Mouse (Mus musculus): ENCODE data around the gene R3hdm4. TPM values are rescaled to one million over a fixed set of nuclear protein-coding genes. Genes with fewer than 3 reads are reported as not detected.
"Not testable (repeated sequence)": the region's sequence is repeated elsewhere in the genome, so short reads cannot be mapped to it uniquely, and the experiment has no call there.

R3hdm4 gene
- polyA plus RNA-seq, 1 experiment from 2014 or later = 152 TPM

DNA sequence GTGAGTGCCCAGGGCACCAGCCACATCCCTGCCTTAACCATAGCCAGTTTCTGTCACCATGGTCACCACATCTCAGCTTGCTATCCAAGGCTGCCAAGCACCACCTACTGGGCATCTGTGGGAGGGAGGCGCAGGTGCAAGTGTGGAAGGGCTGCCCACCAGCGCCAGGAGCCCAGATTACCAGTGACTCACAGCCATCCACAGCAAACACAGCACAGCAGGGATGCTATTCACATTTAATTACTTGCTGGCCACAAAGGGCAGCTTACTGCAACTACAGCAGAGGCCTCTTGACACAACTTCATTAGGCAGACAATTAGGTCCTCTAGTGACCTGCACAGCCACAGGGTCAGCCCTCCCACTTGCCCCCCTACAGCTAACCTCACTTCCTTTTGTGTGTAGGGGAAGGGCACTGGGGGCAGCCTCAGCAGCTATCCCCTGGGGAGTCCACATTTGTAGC is 20.0 kb downstream of the R3hdm4 start:
- WGBS = 15% methylated on average over 2 of the region's 2 CpGs
- peaks cover 90% of the 10 kb centered on the region for H3K36me3 ChIP-seq

DNA sequence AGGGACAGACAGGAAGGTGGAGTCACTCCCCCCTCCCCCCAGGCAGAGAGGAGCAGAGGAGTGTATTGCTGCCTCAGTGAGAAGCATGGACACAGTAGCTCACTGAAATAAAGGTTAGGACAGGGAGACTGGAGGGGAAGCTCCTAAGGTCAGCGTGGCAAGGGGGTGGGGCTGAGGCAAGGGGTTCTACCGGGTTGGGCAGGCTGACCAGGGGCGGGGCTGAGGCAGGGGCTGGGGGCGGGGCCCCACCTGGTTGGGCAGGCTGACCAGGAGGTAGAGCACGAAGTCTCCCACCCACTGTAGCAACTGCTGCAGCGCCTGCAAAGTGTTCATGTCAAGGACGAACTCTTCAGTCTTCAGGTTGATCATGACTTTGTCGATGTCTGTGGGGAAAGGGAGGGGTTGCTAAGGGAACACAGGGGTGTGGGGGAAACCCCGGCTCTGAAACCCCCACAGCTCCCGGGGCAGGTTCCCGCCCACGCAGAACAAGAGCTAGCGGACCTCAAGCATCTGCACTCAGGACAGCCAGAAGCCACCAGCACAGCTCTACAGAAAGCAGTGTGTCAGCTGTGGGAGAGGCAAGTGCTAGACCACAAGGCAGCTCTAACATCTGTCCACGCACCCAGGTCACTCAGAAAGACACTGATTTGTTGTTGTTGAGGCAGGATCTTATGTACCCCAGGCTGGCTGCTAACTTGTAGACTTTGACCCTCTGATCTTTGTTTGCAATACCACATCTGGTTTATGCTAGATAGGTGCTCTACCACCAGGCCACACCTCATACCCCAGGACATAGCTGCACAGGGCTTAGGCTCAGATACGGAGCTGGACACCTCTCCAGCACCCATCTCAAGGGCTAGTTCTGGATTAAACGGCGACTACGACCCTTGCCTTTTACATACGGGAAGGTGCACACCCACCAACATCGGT is 23.4 kb downstream of the R3hdm4 start:
- no peaks in the 10 kb centered on the region for H3K9me3 ChIP-seq
- H3K4me3 ChIP-seq = peak overlapping the region; percentile 1; the same call in 1 of the 2 replicates
- H3K36me3 ChIP-seq = peaks cover 76% of the 10 kb centered on the region
- H3K27me3 ChIP-seq (ENCODE audit: insufficient read depth, poor library complexity, severe bottlenecking) = peaks cover 76% of the 10 kb centered on the region
- DNase-seq (ENCODE audit: low spot score) = no peak
- 52% methylated on average over 20 of the region's 20 CpGs for WGBS
- no peak overlapping the region for H3K27ac ChIP-seq
- peaks cover 42% of the 10 kb centered on the region for H3K4me1 ChIP-seq (replicated peaks)

More for the DNA sequence above, 20.0 kb downstream of the R3hdm4 start:
- Histone ChIP-seq H3K4me3 (no peak overlapping the region), H3K4me1 (replicated peaks) (peaks cover 38% of the 10 kb centered on the region), H3K27me3 (ENCODE audit: insufficient read depth, poor library complexity, severe bottlenecking) (peaks cover 76% of the 10 kb centered on the region), H3K9me3 (peaks cover 4% of the 10 kb centered on the region; the same call in 1 of the 2 replicates), H3K27ac (peak overlapping the region; percentile 12; the same call in 1 of the 2 replicates)
- peak; percentile 40 for DNase-seq (ENCODE audit: low spot score)

DNA sequence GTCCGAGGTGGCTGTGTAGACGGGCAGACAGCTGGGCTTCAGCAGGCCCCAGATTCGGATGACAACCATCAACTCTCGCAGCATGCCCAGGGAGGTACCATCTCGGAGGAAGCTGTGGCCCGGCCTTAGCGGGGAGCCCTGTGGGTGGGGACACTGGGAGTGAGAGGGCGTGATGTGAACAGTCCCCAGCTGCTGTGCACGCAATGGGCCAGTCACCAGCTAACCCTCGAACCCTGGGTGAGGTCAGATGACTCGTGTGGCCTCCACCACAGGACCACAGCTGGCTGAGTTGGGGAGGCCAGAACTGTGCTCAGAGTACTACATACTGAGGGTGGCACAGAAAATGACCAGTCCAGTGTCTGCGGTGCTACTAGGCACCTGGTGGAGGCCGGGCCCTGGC is 24.2 kb downstream of the R3hdm4 start:
- Histone ChIP-seq H3K27ac (no peak overlapping the region), H3K9me3 (no peaks in the 10 kb centered on the region), H3K4me1 (replicated peaks) (peaks cover 41% of the 10 kb centered on the region), H3K4me3 (no peak overlapping the region), H3K27me3 (ENCODE audit: insufficient read depth, poor library complexity, severe bottlenecking) (peaks cover 74% of the 10 kb centered on the region), H3K36me3 (peaks cover 68% of the 10 kb centered on the region)
- 87% methylated on average over 13 of the region's 13 CpGs for WGBS
- no peak for DNase-seq (ENCODE audit: low spot score)

DNA sequence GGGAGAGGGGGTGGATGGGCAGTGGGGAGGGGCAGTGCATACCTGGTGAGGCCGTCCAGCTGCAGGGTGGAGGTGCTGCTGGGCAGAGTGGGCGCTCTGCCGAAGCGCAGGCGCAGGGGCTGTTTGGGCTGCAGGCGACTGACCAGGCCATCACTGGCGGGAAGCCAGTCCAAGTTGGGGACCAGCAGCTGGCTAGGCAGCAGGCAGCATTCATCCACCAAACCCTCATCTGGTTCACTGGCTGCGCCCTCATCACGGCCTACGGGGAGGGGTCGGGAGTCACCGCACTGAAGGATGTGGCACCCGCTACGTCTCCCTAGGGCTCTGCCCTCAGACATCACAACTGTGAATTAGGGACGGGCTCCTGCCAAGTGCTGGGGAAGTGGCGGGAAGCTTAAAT is 24.7 kb downstream of the R3hdm4 start:
- WGBS = 95% methylated on average over 16 of the region's 16 CpGs
- Histone ChIP-seq H3K36me3 (peaks cover 64% of the 10 kb centered on the region), H3K27me3 (ENCODE audit: insufficient read depth, poor library complexity, severe bottlenecking) (peaks cover 79% of the 10 kb centered on the region)

DNA sequence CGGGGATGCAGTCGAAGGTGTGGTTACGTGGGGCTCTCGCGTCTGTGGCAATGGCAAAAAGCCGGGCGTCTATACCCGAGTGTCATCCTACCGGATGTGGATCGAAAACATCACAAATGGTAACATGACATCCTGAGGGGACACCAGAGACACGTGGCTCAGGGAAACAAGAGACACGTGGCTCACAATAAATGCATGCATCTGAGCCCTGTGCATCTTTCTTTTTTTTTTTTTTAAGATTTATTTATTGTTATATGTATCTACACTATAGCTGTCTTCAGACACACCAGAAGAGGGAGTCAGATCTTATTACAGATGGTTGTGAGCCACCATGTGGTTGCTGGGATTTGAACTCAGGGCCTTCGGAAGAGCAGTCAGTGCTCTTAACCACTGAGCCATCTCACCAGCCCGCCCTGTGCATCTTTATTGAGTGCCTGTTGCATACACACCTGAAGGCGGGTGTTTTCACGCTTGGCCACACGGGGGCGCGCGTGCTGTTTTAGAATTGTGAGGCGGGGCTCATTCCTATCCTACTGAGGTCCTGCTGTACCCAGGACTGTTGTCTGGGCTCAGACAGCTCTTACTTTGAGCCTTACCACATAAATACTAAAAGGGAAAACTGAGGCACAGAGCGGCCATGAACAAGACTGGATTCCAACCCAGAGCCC is 28.4 kb downstream of the R3hdm4 start:
- H3K4me3 ChIP-seq, H3K27ac ChIP-seq, H3K9me3 ChIP-seq: not testable (repeated sequence)
- H3K36me3 ChIP-seq = peaks cover 35% of the 10 kb centered on the region
- 44% methylated on average over 22 of the region's 22 CpGs for WGBS
- DNase-seq (ENCODE audit: low spot score) = peak; percentile 85
- H3K27me3 ChIP-seq (ENCODE audit: insufficient read depth, poor library complexity, severe bottlenecking) = peaks cover 65% of the 10 kb centered on the region
- peaks cover 18% of the 10 kb centered on the region for H3K4me1 ChIP-seq (replicated peaks)

More for the DNA sequence above, 24.7 kb downstream of the R3hdm4 start:
- Histone ChIP-seq H3K4me1 (replicated peaks) (peaks cover 36% of the 10 kb centered on the region), H3K4me3 (no peak overlapping the region), H3K9me3 (no peaks in the 10 kb centered on the region), H3K27ac (no peak overlapping the region)
- no peak for DNase-seq (ENCODE audit: low spot score)

DNA sequence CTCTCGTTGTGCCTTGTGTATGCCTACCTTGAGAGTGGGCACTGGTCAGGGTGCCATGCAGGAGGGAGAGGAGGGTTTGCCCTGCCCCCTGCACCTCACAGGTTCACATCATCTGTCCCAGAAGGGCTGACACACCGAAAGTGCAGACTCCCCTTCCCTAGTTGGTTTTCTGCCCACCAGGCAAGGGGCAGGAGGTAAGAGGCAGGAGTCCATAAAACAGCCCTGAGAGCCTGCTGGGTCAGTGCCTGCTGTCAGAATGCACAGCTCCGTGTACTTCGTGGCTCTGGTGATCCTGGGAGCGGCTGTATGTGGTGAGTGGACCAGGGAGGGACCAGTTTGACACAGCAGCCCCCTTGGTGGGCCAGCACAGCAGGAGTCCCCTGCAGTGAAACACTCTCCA is 30.3 kb downstream of the R3hdm4 start, which contains the start of gene Cfd:
TSS of gene Cfd (plus strand) at position 184 of the 400 bp plus-strand sequence.
- peak within 1 kb of the TSS; percentile 6; the same call in 1 of the 2 replicates for H3K27ac ChIP-seq
- H3K4me3 ChIP-seq = no peak within 1 kb of the TSS
- 0 out of 2 replicates have a peak, but pooled peaks cover 9% of the 10 kb centered on the region for H3K4me1 ChIP-seq (replicated peaks)
- no peak for DNase-seq (ENCODE audit: low spot score)
- H3K36me3 ChIP-seq = peaks cover 15% of the 10 kb centered on the region
- WGBS = 45% methylated on average over 5 of the region's 5 CpGs
- H3K9me3 ChIP-seq = no peaks in the 10 kb centered on the region
- H3K27me3 ChIP-seq (ENCODE audit: insufficient read depth, poor library complexity, severe bottlenecking) = peaks cover 49% of the 10 kb centered on the region

DNA sequence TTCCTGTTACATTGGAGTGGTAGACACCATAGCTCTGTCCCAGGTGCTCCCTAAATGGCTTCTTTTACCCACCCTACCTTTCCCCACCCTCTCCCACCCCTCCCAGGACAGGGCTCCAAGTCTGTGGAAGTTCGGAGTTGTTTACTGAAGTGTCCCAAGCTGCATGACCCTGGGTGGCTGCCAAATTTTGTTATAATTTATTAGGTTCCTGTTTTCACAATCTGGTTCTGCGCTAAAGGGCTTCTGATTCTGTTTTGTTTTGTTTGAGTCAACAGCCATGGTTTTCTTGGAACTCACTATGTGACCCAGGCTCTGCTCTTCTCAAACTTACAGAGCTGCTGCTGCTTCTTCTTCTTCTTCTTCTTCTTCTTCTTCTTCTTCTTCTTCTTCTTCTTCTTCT is 31.6 kb downstream of the R3hdm4 start:
- 93% methylated on average over 2 of the region's 2 CpGs for WGBS
- no peak overlapping the region for H3K4me3 ChIP-seq
- H3K27ac ChIP-seq = no peak overlapping the region
- H3K27me3 ChIP-seq (ENCODE audit: insufficient read depth, poor library complexity, severe bottlenecking) = peaks cover 45% of the 10 kb centered on the region
- no peak for DNase-seq (ENCODE audit: low spot score)
- H3K4me1 ChIP-seq (replicated peaks) = 0 out of 2 replicates have a peak, but pooled peaks cover 9% of the 10 kb centered on the region
- no peaks in the 10 kb centered on the region for H3K9me3 ChIP-seq
- H3K36me3 ChIP-seq = peaks cover 5% of the 10 kb centered on the region

DNA sequence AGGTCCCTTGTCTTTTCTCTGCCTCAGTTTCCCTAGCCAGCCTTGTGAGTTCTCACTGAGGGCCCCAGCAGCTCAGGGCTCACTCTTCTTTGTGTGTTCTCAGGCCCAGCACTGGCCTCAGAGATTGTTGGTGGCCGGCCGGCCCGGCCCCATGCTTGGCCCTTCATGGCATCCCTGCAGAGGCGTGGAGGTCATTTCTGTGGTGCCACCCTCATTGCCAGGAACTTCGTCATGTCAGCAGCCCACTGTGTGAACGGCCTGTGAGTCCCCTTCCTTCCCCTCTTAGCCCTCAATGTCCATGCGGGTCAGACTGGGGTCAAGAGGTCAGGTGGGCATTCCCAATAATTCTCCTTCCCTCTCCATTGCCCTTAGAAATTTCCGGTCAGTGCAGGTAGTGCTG is 34.4 kb downstream of the R3hdm4 start:
- H3K36me3 ChIP-seq = no peaks in the 10 kb centered on the region
- H3K9me3 ChIP-seq = no peaks in the 10 kb centered on the region
- peaks cover 29% of the 10 kb centered on the region for H3K4me1 ChIP-seq (replicated peaks)
- peaks cover 56% of the 10 kb centered on the region for H3K27me3 ChIP-seq (ENCODE audit: insufficient read depth, poor library complexity, severe bottlenecking)
- H3K4me3 ChIP-seq = no peak overlapping the region
- 0 out of 2 replicates have a peak overlapping the region, but pooled peaks have one; percentile 18 for H3K27ac ChIP-seq
- DNase-seq (ENCODE audit: low spot score) = no peak
- 76% methylated on average over 8 of the region's 8 CpGs for WGBS

DNA sequence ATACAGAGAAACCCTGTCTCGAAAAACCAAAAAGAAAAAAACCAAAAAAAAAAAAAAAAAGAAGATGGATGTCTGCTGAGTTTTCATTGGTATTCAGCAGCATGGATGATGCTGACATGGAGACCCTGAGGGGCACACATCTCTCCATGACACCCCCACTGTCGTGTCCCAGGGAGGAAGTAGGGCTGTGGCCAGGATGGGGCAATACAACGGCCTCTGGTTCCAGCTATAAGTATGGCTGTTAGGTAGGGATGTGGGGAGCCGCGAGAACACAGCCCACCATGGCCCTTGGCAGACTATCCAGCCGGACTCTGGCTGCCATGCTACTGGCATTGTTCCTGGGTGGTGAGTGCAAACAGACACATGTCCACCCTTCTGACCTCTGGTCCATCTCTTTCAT is 35.0 kb downstream of the R3hdm4 start, which contains the start of gene Elane:
TSS of gene Elane (plus strand) at position 194 of the 400 bp plus-strand sequence.
- Histone ChIP-seq H3K36me3 (no peaks in the 10 kb centered on the region), H3K9me3 (no peaks in the 10 kb centered on the region), H3K27me3 (ENCODE audit: insufficient read depth, poor library complexity, severe bottlenecking) (peaks cover 58% of the 10 kb centered on the region), H3K27ac (0 out of 2 replicates have a peak within 1 kb of the TSS, but pooled peaks have one; percentile 18), H3K4me3 (no peak within 1 kb of the TSS), H3K4me1 (replicated peaks) (peaks cover 30% of the 10 kb centered on the region)
- DNase-seq (ENCODE audit: low spot score) = no peak
- WGBS = 85% methylated on average over 6 of the region's 6 CpGs

DNA sequence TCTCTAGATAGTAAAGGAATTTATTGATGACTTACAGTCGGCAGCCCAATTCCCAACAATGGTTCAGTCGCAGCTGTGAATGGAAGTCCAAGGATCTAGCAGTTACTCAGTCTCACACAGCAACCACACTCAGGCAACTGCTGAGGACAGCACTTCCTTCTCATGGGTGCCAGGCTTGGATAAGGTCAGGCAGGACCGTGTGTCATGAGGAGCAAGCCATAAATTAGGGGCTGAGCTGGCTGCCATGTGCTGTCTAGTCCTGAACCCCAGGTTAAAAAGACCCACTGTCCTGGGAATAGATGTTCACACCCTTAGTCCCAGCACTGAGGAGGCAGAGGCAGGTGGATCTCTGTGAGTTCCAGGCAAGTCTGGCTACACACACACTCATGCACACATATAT is 36.1 kb downstream of the R3hdm4 start:
- WGBS = 80% methylated on average over 3 of the region's 3 CpGs
- H3K27ac ChIP-seq; DNase-seq (ENCODE audit: low spot score); H3K4me3 ChIP-seq; H3K9me3 ChIP-seq; H3K36me3 ChIP-seq: not testable (repeated sequence)
- peaks cover 64% of the 10 kb centered on the region for H3K27me3 ChIP-seq (ENCODE audit: insufficient read depth, poor library complexity, severe bottlenecking)
- H3K4me1 ChIP-seq (replicated peaks) = peaks cover 24% of the 10 kb centered on the region

DNA sequence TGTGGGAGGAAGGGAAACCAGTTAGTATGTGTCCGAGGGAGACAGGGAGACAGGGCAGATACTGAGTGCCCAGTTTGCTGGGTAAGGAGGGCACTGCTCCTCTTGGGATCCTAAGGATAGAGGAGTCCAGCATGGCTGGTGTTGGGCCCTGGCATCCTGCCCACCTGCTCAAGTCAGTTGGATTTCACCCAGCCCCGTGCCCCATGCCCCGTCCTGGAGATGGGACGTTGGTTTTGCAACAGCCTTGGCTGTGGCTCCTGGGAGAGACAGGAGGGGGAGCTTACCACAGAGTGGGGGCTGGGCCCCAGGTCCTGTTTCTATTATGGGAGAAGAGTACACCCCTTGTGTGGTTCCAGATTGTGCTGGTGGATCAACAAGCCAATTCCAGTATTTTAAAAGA is 36.6 kb downstream of the R3hdm4 start:
- no peaks in the 10 kb centered on the region for H3K9me3 ChIP-seq

DNA sequence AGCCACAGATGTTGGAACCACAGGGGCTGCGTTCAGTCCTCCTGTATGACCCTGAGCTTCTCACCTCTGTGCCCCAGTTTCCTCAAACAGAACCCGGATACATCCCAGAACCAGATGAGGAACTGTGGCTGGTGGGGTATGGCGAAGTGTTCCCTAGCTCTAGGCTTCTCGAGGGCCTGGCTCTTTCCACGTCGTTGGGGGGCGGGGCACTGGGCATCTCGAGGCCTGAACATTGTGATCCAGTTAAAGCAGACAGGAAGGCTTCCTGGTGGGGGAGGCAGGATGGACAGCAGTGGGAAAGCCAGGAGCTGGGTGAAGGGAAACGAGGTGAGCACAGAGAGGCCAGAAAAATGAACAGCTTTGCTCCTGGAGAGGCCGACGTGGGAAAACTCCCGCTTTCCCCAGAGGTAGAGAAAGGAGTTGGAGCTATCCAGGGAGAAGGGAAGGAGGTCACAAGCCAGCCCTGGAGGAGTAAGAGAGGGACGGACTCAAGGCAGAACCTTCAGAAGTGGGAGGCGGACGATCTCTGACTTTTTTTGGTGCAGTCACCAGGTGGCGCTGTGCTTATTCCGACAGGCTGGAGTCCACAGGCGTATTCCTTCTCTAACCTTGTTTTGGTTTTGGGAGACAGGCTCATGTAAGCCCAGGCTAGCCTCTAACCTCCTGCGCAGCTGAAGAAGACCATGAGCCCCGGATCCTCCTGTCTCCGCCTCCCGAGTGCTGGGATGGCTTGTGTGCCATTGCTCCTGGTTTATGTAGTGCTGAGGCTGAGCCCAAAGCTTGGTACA is 37.5 kb downstream of the R3hdm4 start:
- WGBS = 15% methylated on average over 22 of the region's 22 CpGs
- Histone ChIP-seq H3K9me3 (no peaks in the 10 kb centered on the region), H3K4me1 (replicated peaks) (peaks cover 30% of the 10 kb centered on the region), H3K27me3 (ENCODE audit: insufficient read depth, poor library complexity, severe bottlenecking) (peaks cover 72% of the 10 kb centered on the region), H3K4me3 (0 out of 2 replicates have a peak overlapping the region, but pooled peaks have one; percentile 13), H3K27ac (0 out of 2 replicates have a peak overlapping the region, but pooled peaks have one; percentile 41), H3K36me3 (no peaks in the 10 kb centered on the region)
- peak; percentile 82 for DNase-seq (ENCODE audit: low spot score)

More for the DNA sequence above, 36.6 kb downstream of the R3hdm4 start:
- WGBS = 69% methylated on average over 4 of the region's 4 CpGs
- DNase-seq (ENCODE audit: low spot score) = no peak
- Histone ChIP-seq H3K4me3 (no peak overlapping the region), H3K27ac (no peak overlapping the region), H3K36me3 (no peaks in the 10 kb centered on the region), H3K4me1 (replicated peaks) (peaks cover 29% of the 10 kb centered on the region), H3K27me3 (ENCODE audit: insufficient read depth, poor library complexity, severe bottlenecking) (peaks cover 69% of the 10 kb centered on the region)

Measured in hindbrain, embryonic 10.5 days (tissue).